Mouse (Mus musculus): Measurements from ENCODE around the gene Zcwpw1.

The Zcwpw1 gene

GRCm38 (mm10) chr5:137749196-137749836 is 38.3 kb upstream of the Zcwpw1 start:
- ChIA-PET CTCF (interaction anchor here (0.6 to 5.4 kb wide), 12 partner anchors 9 to 396 kb away, joined by 3 to 50 read pairs (median 3); no protein-coding TSS in a partner anchor), POLR2A (interaction anchor here (0.6 to 1.8 kb wide), 21 partner anchors 8 to 1416 kb away, joined by 3 to 7 read pairs (median 3); partner anchors contain the start of genes Cldn15 (in 1 of the 4), Ppp1r35 (in 1 of the 4) and Sap25 (in 1 of the 4))

GRCm38 (mm10) chr5:137750212-137750611 is 37.4 kb upstream of the Zcwpw1 start:
- ChIA-PET POLR2A (interaction anchor here in 2 of 4 experiments (0.6 to 4.2 kb wide), 7 partner anchors 8 to 238 kb away, joined by 3 to 17 read pairs (median 3); partner anchors contain the start of genes Nyap1 (in 2 of the 2) and Sap25 (in 1 of the 2)), CTCF (interaction anchor here in 2 of 4 experiments (0.7 to 5.4 kb wide), 6 partner anchors 9 to 237 kb away, joined by 3 to 50 read pairs (median 4); no protein-coding TSS in a partner anchor)

- POLR2A ChIA-PET = interaction anchor here in 2 of 4 experiments (0.9 to 4.2 kb wide), 9 partner anchors 8 to 249 kb away, joined by 3 to 17 read pairs (median 4); partner anchors contain the start of genes Nyap1 (in 2 of the 2), Fbxo24 (in 1 of the 2), Lrch4 (in 1 of the 2) and Pop7 (in 1 of the 2)
- CTCF ChIA-PET = interaction anchor here in 3 of 4 experiments (0.7 to 1.5 kb wide), 9 partner anchors 8 to 238 kb away, joined by 3 to 13 read pairs (median 3); no protein-coding TSS in a partner anchor
These were observed 36.2 kb upstream of the Zcwpw1 start for GRCm38 (mm10) chr5:137751221-137751887.

- ChIA-PET POLR2A (interaction anchor here in 3 of 4 experiments (0.6 to 4.2 kb wide), 11 partner anchors 8 to 770 kb away, joined by 3 to 17 read pairs (median 4); partner anchors contain the start of genes Fbxo24 (in 1 of the 3), Lrch4 (in 1 of the 3), Nyap1 (in 1 of the 3) and Pop7 (in 1 of the 3)), CTCF (interaction anchor here in 3 of 4 experiments (0.7 to 2.1 kb wide), 13 partner anchors 8 to 228 kb away, joined by 3 to 13 read pairs (median 4); no protein-coding TSS in a partner anchor)
These were observed 35.6 kb upstream of the Zcwpw1 start for GRCm38 (mm10) chr5:137751988-137752387.

- CTCF ChIA-PET = interaction anchor here in 3 of 4 experiments (0.6 to 2.1 kb wide), 10 partner anchors 8 to 251 kb away, joined by 3 to 15 read pairs (median 4); partner anchors contain the start of genes Pop7 (in 1 of the 3) and Tsc22d4 (in 1 of the 3)
- POLR2A ChIA-PET = interaction anchor here in 3 of 4 experiments (0.5 to 4.2 kb wide), 10 partner anchors 11 to 419 kb away, joined by 3 to 17 read pairs (median 3); partner anchors contain the start of gene Nyap1 (in 1 of the 3)
These were observed 34.3 kb upstream of the Zcwpw1 start for GRCm38 (mm10) chr5:137753111-137753832.

GRCm38 (mm10) chr5:137755425-137755824 is 32.2 kb upstream of the Zcwpw1 start:
- POLR2A ChIA-PET = interaction anchor here in 1 of 4 experiments (0.6 kb wide), 2 partner anchors 90 to 419 kb away, joined by 4 to 5 read pairs; no protein-coding TSS in a partner anchor
- CTCF ChIA-PET = interaction anchor here (0.6 to 1.2 kb wide), 8 partner anchors 29 to 444 kb away, joined by 3 to 7 read pairs (median 4); no protein-coding TSS in a partner anchor

- CTCF ChIA-PET = interaction anchor here in 3 of 4 experiments (0.6 to 1.3 kb wide), 5 partner anchors 10 to 445 kb away, joined by 3 to 7 read pairs (median 3); no protein-coding TSS in a partner anchor
- POLR2A ChIA-PET = no interaction called here
These were observed 31.5 kb upstream of the Zcwpw1 start for GRCm38 (mm10) chr5:137756106-137756505.

GRCm38 (mm10) chr5:137756882-137757661 is 30.5 kb upstream of the Zcwpw1 start:
- POLR2A ChIA-PET = interaction anchor here in 2 of 4 experiments (0.8 to 2.1 kb wide), 2 partner anchors 8 to 100 kb away, joined by 3 to 5 read pairs; no protein-coding TSS in a partner anchor

GRCm38 (mm10) chr5:137757887-137758286 is 29.7 kb upstream of the Zcwpw1 start:
- ChIA-PET CTCF (interaction anchor here (0.6 to 5.1 kb wide), 7 partner anchors 10 to 239 kb away, joined by 3 to 56 read pairs (median 4); partner anchors contain the start of genes Pcolce (in 1 of the 4) and Tsc22d4 (in 1 of the 4)), POLR2A (interaction anchor here in 2 of 4 experiments (0.8 to 2.1 kb wide), 5 partner anchors 9 to 101 kb away, joined by 3 to 5 read pairs (median 4); partner anchors contain the start of gene Tsc22d4 (in 1 of the 2))

More at GRCm38 (mm10) chr5:137756882-137757661, 30.5 kb upstream of the Zcwpw1 start:
- CTCF ChIA-PET = interaction anchor here in 2 of 4 experiments (0.6 to 5.1 kb wide), 6 partner anchors 9 to 100 kb away, joined by 3 to 56 read pairs (median 11); partner anchors contain the start of gene Tsc22d4 (in 1 of the 2)

- ChIA-PET CTCF (interaction anchor here (0.6 to 5.1 kb wide), 37 partner anchors 8 to 1753 kb away, joined by 3 to 56 read pairs (median 5); partner anchors contain the start of genes Sap25 (in 3 of the 4), Agfg2 (in 1 of the 4), Irs3 (in 1 of the 4) and Mospd3 (in 1 of the 4)), POLR2A (interaction anchor here (0.7 to 2.2 kb wide), 17 partner anchors 9 to 247 kb away, joined by 3 to 14 read pairs (median 4); partner anchors contain the start of genes Mospd3 (in 1 of the 4), Ppp1r35 (in 1 of the 4) and Tsc22d4 (in 1 of the 4))
These were observed 28.6 kb upstream of the Zcwpw1 start for GRCm38 (mm10) chr5:137758921-137759534.

GRCm38 (mm10) chr5:137759971-137760412 is 27.6 kb upstream of the Zcwpw1 start:
- POLR2A ChIA-PET = interaction anchor here (0.5 to 2.2 kb wide), 31 partner anchors 8 to 807 kb away, joined by 3 to 16 read pairs (median 4); partner anchors contain the start of genes Agfg2 (in 1 of the 4), Cops6 (in 1 of the 4), Mospd3 (in 1 of the 4) and Nyap1 (in 1 of the 4)

GRCm38 (mm10) chr5:137764609-137765340 is 22.8 kb upstream of the Zcwpw1 start:
- POLR2A ChIA-PET = interaction anchor here (0.6 to 2.9 kb wide), 23 partner anchors 9 to 320 kb away, joined by 3 to 37 read pairs (median 3); partner anchors contain the start of genes Agfg2 (in 1 of the 4), Fbxo24 (in 1 of the 4), Lrch4 (in 1 of the 4) and Pcolce (in 1 of the 4)
- CTCF ChIA-PET = interaction anchor here in 3 of 4 experiments (0.7 to 3.2 kb wide), 20 partner anchors 11 to 719 kb away, joined by 3 to 25 read pairs (median 4); partner anchors contain the start of genes Ppp1r35 (in 1 of the 3), Sap25 (in 1 of the 3) and Tsc22d4 (in 1 of the 3)

More at GRCm38 (mm10) chr5:137759971-137760412, 27.6 kb upstream of the Zcwpw1 start:
- CTCF ChIA-PET = interaction anchor here (0.5 to 5.1 kb wide), 93 partner anchors 9 to 1856 kb away, joined by 3 to 56 read pairs (median 4); partner anchors contain the start of genes Pop7 (in 3 of the 4), Tsc22d4 (in 3 of the 4), Agfg2 (in 2 of the 4) and Irs3 (in 2 of the 4)

- ChIA-PET CTCF (interaction anchor here (0.5 to 3.2 kb wide), 22 partner anchors 10 to 1403 kb away, joined by 3 to 25 read pairs (median 3); partner anchors contain the start of genes Ppp1r35 (in 2 of the 4) and Agfg2 (in 1 of the 4)), POLR2A (interaction anchor here in 2 of 4 experiments (1.0 to 2.9 kb wide), 2 partner anchors 9 to 109 kb away, joined by 3 to 37 read pairs; no protein-coding TSS in a partner anchor)
These were observed 21.3 kb upstream of the Zcwpw1 start for GRCm38 (mm10) chr5:137766270-137766669.

GRCm38 (mm10) chr5:137768475-137768874 is 19.1 kb upstream of the Zcwpw1 start:
- CTCF ChIA-PET = interaction anchor here in 2 of 4 experiments (0.7 to 2.5 kb wide), 3 partner anchors 8 to 424 kb away, joined by 3 to 18 read pairs (median 5); no protein-coding TSS in a partner anchor
- POLR2A ChIA-PET = interaction anchor here in 2 of 4 experiments (0.7 to 1.5 kb wide), 5 partner anchors 8 to 61 kb away, joined by 3 to 4 read pairs (median 4); partner anchors contain the start of gene Tsc22d4 (in 1 of the 2)

Data from embryonic stem cell, embryonic (primary cell).